Mouse (Mus musculus) brain, adult 10 weeks (tissue): ENCODE results near the gene Adrb1. TPM values are rescaled to one million over a fixed set of nuclear protein-coding genes. Genes with fewer than 3 reads are reported as not detected.

ENCODE experiments used
- polyA plus RNA-seq: library from polyadenylated mRNA; stranded (reverse); fragments of 350-450 nt; fragmentation: Illumina TruSeq; extraction: RNeasy Lipid Tissue Mini Kit (QIAGEN cat#74804); gene quantifications from one replicate; pipeline ENCODE4 v1.2.3, GENCODE M21; 2015; ENCODE audit warnings: low read depth, low replicate concordance

The Adrb1 gene
- 15.7 TPM for polyA plus RNA-seq

DNA sequence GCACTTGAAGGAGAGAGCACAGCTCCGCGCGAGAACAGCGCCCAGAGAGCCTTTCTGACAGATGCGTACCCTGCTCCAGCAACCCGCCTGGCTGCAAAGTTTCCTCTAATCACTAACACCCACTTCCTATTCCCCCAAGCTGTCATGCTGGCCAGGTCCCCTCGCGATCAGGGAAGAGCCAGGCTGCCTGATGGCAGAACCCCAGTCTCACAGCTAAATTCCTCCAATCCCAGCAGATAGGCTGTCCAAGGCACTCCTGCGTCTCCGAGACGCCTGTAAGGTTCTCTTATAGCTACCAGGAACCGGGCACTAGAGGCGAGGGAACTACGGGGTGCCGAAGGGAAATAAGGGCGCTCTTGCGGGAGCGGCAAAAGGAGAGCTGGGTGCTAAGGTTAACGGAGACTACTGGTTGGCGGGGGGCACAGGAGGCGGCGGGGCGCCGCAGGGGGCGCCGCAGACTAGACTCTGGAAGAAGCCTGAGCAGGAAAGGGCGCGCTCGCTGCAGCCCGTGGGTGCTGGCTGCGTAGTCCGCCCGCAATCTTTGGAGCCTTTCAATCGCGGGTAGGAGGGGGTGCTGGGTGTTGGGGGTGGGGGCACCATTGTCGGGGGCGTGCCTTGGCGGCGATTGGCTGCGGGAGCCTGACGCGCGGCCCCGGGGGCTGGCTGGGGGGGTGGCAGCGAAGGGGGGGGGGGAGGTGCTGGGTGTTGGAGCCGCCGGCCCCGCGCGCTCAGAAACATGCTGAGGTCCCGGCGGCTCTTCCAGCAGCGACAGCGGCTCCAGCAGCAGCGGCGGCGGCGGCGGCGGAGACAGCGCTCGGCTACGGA lies at the start of gene Adrb1:
Adrb1 (plus strand) TSS at position 813 of the 825 bp plus-strand sequence.

Other genes with a start within 250 kb of the Adrb1 start
- gene Dclre1a, start 174.0 kb upstream of the Adrb1 start, polyA plus RNA-seq, result 7.5 TPM
- 7.6 TPM for gene Nhlrc2, start 173.9 kb upstream of the Adrb1 start, polyA plus RNA-seq
- 29.6 TPM for gene Ccdc186, start 100.0 kb downstream of the Adrb1 start, polyA plus RNA-seq
- 0.28 TPM for gene Tdrd1, start 104.0 kb downstream of the Adrb1 start, polyA plus RNA-seq
- gene Vwa2, start 152.1 kb downstream of the Adrb1 start, polyA plus RNA-seq, result not detected